Mouse (Mus musculus) midbrain, embryonic 12.5 days (tissue): ENCODE results near the gene Trpm1. TPM values are rescaled to one million over a fixed set of nuclear protein-coding genes. Genes with fewer than 3 reads are reported as not detected.

Experiments
- ATAC-seq: fragments of 200-750 bp; cut with Nextera tagmentation; 2 replicates; pipeline ENCODE4 v1.8.0; 2017; ENCODE audit warnings: low read depth, moderate TSS enrichment, moderate library complexity; ENCODE audit not compliant: low FRiP score
- H3K27ac ChIP-seq: fragments of 300-500 bp; sonication (generic); replicated peaks from 2 replicates; pipeline ENCODE4 v1.5.1; 2016; ENCODE audit warnings: mild to moderate bottlenecking
- H3K27me3 ChIP-seq: fragments of 300-500 bp; sonication (generic); 2 replicates; pipeline ENCODE4 v1.6.1; 2016; ENCODE audit warnings: mild to moderate bottlenecking
- H3K36me3 ChIP-seq: fragments of 300-500 bp; sonication (generic); 2 replicates; pipeline ENCODE4 v1.6.1; 2016
- H3K4me1 ChIP-seq: fragments of 300-500 bp; sonication (generic); 2 replicates; pipeline ENCODE4 v1.6.1; 2016
- H3K4me2 ChIP-seq: fragments of 300-500 bp; sonication (generic); replicated peaks from 2 replicates; pipeline ENCODE4 v1.6.1; 2016; ENCODE audit warnings: mild to moderate bottlenecking, moderate library complexity
- H3K4me3 ChIP-seq: fragments of 300-500 bp; sonication (generic); 2 replicates; pipeline ENCODE4 v1.5.1; 2016; ENCODE audit warnings: mild to moderate bottlenecking
- H3K9ac ChIP-seq: fragments of 300-500 bp; sonication (generic); replicated peaks from 2 replicates; pipeline ENCODE4 v1.6.1; 2016; ENCODE audit warnings: mild to moderate bottlenecking, moderate library complexity
- H3K9me3 ChIP-seq: fragments of 300-500 bp; sonication (generic); 2 replicates; pipeline ENCODE4 v1.6.1; 2016; ENCODE audit warnings: mild to moderate bottlenecking
- WGBS: fragments of 180-500 bp; shearing (Covaris S2); methylation state at CpG from one replicate; pipeline ENCODE4 v1.1.7; 2016; 5-methylcytosine and 5-hydroxymethylcytosine counted together
- polyA plus RNA-seq: library from polyadenylated mRNA; unstranded; fragments of >200 nt; fragmentation: Nextera tagmentation; extraction: Ambion mirVana; gene quantifications from 2 replicates; pipeline ENCODE4 v1.2.1, GENCODE M21; 2016

Gene Trpm1
- polyA plus RNA-seq, 1 experiment from 2014 or later, result 0.52 TPM

- Histone ChIP-seq H3K4me3 (no peak overlapping the region), H3K9ac (no peak overlapping the region), H3K36me3 (no peaks in the 10 kb centered on the region), H3K4me2 (no peak overlapping the region), H3K9me3 (no peaks in the 10 kb centered on the region), H3K27me3 (no peaks in the 10 kb centered on the region), H3K4me1 (peaks cover 6% of the 10 kb centered on the region), H3K27ac (no peak overlapping the region)
- no peak for ATAC-seq
- WGBS, result 65% methylated on average over 3 of the region's 3 CpGs
These were observed 12.4 kb downstream of the Trpm1 start for GRCm38 (mm10) chr7:64166025-64166424.

- Histone ChIP-seq H3K27me3 (no peaks in the 10 kb centered on the region), H3K4me3 (no peak overlapping the region), H3K4me1 (peaks cover 6% of the 10 kb centered on the region), H3K36me3 (no peaks in the 10 kb centered on the region), H3K9ac (no peak overlapping the region), H3K4me2 (no peak overlapping the region), H3K9me3 (no peaks in the 10 kb centered on the region), H3K27ac (no peak overlapping the region)
- no peak for ATAC-seq
These were observed 13.1 kb downstream of the Trpm1 start for GRCm38 (mm10) chr7:64166724-64167123.

GRCm38 (mm10) chr7:64179310-64179709 lies 25.7 kb downstream of the Trpm1 start:
- no peak overlapping the region for H3K9ac ChIP-seq
- no peak overlapping the region for H3K4me3 ChIP-seq
- no peak overlapping the region for H3K4me2 ChIP-seq
- whole genome bisulfite sequencing, result 88% methylated on average over 4 of the region's 4 CpGs
- H3K4me1 ChIP-seq, result no peaks in the 10 kb centered on the region
- H3K36me3 ChIP-seq, result no peaks in the 10 kb centered on the region
- no peak for ATAC-seq
- no peaks in the 10 kb centered on the region for H3K27me3 ChIP-seq
- no peak overlapping the region for H3K27ac ChIP-seq
- H3K9me3 ChIP-seq, result no peaks in the 10 kb centered on the region

GRCm38 (mm10) chr7:64185203-64185931 lies 31.7 kb downstream of the Trpm1 start:
- Histone ChIP-seq H3K4me3 (no peak overlapping the region), H3K36me3 (no peaks in the 10 kb centered on the region), H3K4me1 (peaks cover 8% of the 10 kb centered on the region), H3K9me3 (no peaks in the 10 kb centered on the region), H3K4me2 (no peak overlapping the region), H3K27me3 (no peaks in the 10 kb centered on the region), H3K9ac (no peak overlapping the region), H3K27ac (peak overlapping the region; percentile 31; the same call in 1 of the 2 replicates)
- WGBS, result 37% methylated on average over 10 of the region's 10 CpGs
- peak; percentile 68 for ATAC-seq

GRCm38 (mm10) chr7:64185932-64186312 lies 32.3 kb downstream of the Trpm1 start:
- Histone ChIP-seq H3K4me2 (no peak overlapping the region), H3K9me3 (no peaks in the 10 kb centered on the region)
- WGBS, result 87% methylated on average over 3 of the region's 3 CpGs

GRCm38 (mm10) chr7:64192261-64192943 lies 38.8 kb downstream of the Trpm1 start:
- H3K9me3 ChIP-seq, result no peaks in the 10 kb centered on the region
- no peak for ATAC-seq
- no peaks in the 10 kb centered on the region for H3K27me3 ChIP-seq
- no peak overlapping the region for H3K4me3 ChIP-seq
- H3K4me1 ChIP-seq, result peaks cover 10% of the 10 kb centered on the region; the same call in 1 of the 2 replicates
- H3K4me2 ChIP-seq, result no peak overlapping the region
- H3K36me3 ChIP-seq, result no peaks in the 10 kb centered on the region
- H3K9ac ChIP-seq, result no peak overlapping the region
- 65% methylated on average over 14 of the region's 14 CpGs for WGBS
- H3K27ac ChIP-seq, result no peak overlapping the region

More at GRCm38 (mm10) chr7:64185932-64186312, 32.3 kb downstream of the Trpm1 start:
- H3K4me1 ChIP-seq, result peaks cover 8% of the 10 kb centered on the region
- no peaks in the 10 kb centered on the region for H3K36me3 ChIP-seq
- no peak overlapping the region for H3K4me3 ChIP-seq
- H3K27ac ChIP-seq, result 0 out of 2 replicates have a peak overlapping the region, but pooled peaks have one; percentile 31
- no peaks in the 10 kb centered on the region for H3K27me3 ChIP-seq
- 0 out of 2 replicates have a peak, but pooled peaks have one; percentile 58 for ATAC-seq
- H3K9ac ChIP-seq, result no peak overlapping the region

- WGBS, result 36% methylated on average over 5 of the region's 5 CpGs
- no peaks in the 10 kb centered on the region for H3K9me3 ChIP-seq
- no peak for ATAC-seq
- H3K27me3 ChIP-seq, result no peaks in the 10 kb centered on the region
- H3K9ac ChIP-seq, result no peak overlapping the region
- H3K4me2 ChIP-seq, result no peak overlapping the region
- no peak overlapping the region for H3K4me3 ChIP-seq
- no peaks in the 10 kb centered on the region for H3K36me3 ChIP-seq
- H3K4me1 ChIP-seq, result peaks cover 10% of the 10 kb centered on the region; the same call in 1 of the 2 replicates
- H3K27ac ChIP-seq, result no peak overlapping the region
These were observed 39.8 kb downstream of the Trpm1 start for GRCm38 (mm10) chr7:64193476-64193875.

- Histone ChIP-seq H3K27ac (no peak overlapping the region), H3K9ac (no peak overlapping the region), H3K4me2 (no peak overlapping the region), H3K27me3 (no peaks in the 10 kb centered on the region), H3K4me1 (peaks cover 10% of the 10 kb centered on the region; the same call in 1 of the 2 replicates), H3K36me3 (no peaks in the 10 kb centered on the region), H3K9me3 (no peaks in the 10 kb centered on the region), H3K4me3 (no peak overlapping the region)
- WGBS, result 86% methylated on average over 3 of the region's 3 CpGs
- ATAC-seq, result no peak
These were observed 42.5 kb downstream of the Trpm1 start for GRCm38 (mm10) chr7:64196114-64196513.

GRCm38 (mm10) chr7:64208700-64209099 lies 55.1 kb downstream of the Trpm1 start:
- no peak overlapping the region for H3K27ac ChIP-seq
- 64% methylated on average over 5 of the region's 5 CpGs for WGBS
- H3K4me2 ChIP-seq, result no peak overlapping the region
- H3K9me3 ChIP-seq, result no peaks in the 10 kb centered on the region
- no peaks in the 10 kb centered on the region for H3K27me3 ChIP-seq
- ATAC-seq, result no peak
- no peaks in the 10 kb centered on the region for H3K36me3 ChIP-seq
- no peak overlapping the region for H3K4me3 ChIP-seq
- no peaks in the 10 kb centered on the region for H3K4me1 ChIP-seq
- H3K9ac ChIP-seq, result no peak overlapping the region

GRCm38 (mm10) chr7:64212870-64213269 lies 59.2 kb downstream of the Trpm1 start:
- H3K9ac ChIP-seq, result no peak overlapping the region
- 91% methylated on average over 4 of the region's 4 CpGs for WGBS
- no peaks in the 10 kb centered on the region for H3K4me1 ChIP-seq
- no peaks in the 10 kb centered on the region for H3K36me3 ChIP-seq
- no peaks in the 10 kb centered on the region for H3K9me3 ChIP-seq
- ATAC-seq, result no peak
- H3K4me3 ChIP-seq, result no peak overlapping the region
- no peak overlapping the region for H3K27ac ChIP-seq
- no peaks in the 10 kb centered on the region for H3K27me3 ChIP-seq
- H3K4me2 ChIP-seq, result no peak overlapping the region

- Histone ChIP-seq H3K36me3 (no peaks in the 10 kb centered on the region), H3K27ac (no peak overlapping the region), H3K27me3 (no peaks in the 10 kb centered on the region), H3K9me3 (no peaks in the 10 kb centered on the region), H3K9ac (no peak overlapping the region), H3K4me1 (no peaks in the 10 kb centered on the region), H3K4me2 (no peak overlapping the region), H3K4me3 (no peak overlapping the region)
- WGBS, result 70% methylated on average over 4 of the region's 4 CpGs
- ATAC-seq, result no peak
These were observed 60.4 kb downstream of the Trpm1 start for GRCm38 (mm10) chr7:64214066-64214465.

GRCm38 (mm10) chr7:64215613-64216012 lies 62.0 kb downstream of the Trpm1 start:
- no peak overlapping the region for H3K4me2 ChIP-seq
- no peaks in the 10 kb centered on the region for H3K36me3 ChIP-seq
- no peak overlapping the region for H3K27ac ChIP-seq
- 87% methylated on average over 4 of the region's 4 CpGs for WGBS
- no peak overlapping the region for H3K4me3 ChIP-seq
- H3K9ac ChIP-seq, result no peak overlapping the region
- H3K27me3 ChIP-seq, result no peaks in the 10 kb centered on the region
- H3K9me3 ChIP-seq, result no peaks in the 10 kb centered on the region
- no peak for ATAC-seq
- H3K4me1 ChIP-seq, result no peaks in the 10 kb centered on the region
